Mouse (Mus musculus) testis, adult 2 months (tissue): ENCODE results near the gene Egfem1. TPM values are rescaled to one million over a fixed set of nuclear protein-coding genes. Genes with fewer than 3 reads are reported as not detected.

Experiments
- H3K27ac ChIP-seq: fragments of 200-500 bp; 2 replicates; pipeline ENCODE4 v1.5.1; 2012; ENCODE audit warnings: low read depth, low read length; ENCODE audit not compliant: control insufficient read depth, insufficient read depth
- H3K27me3 ChIP-seq: fragments of 200-500 bp; 2 replicates; pipeline ENCODE4 v1.6.1; 2012; ENCODE audit warnings: mild to moderate bottlenecking, low read length, moderate library complexity; ENCODE audit not compliant: control insufficient read depth, insufficient read depth
- H3K36me3 ChIP-seq: fragments of 200-500 bp; 2 replicates; pipeline ENCODE4 v1.6.1; 2012; ENCODE audit warnings: mild to moderate bottlenecking, low read length; ENCODE audit not compliant: control insufficient read depth, insufficient read depth
- H3K4me1 ChIP-seq: fragments of 200-500 bp; 2 replicates; pipeline ENCODE4 v1.6.1; 2012; ENCODE audit warnings: low read length; ENCODE audit not compliant: control insufficient read depth, insufficient read depth
- H3K4me3 ChIP-seq: fragments of 200-500 bp; 2 replicates; pipeline ENCODE4 v1.5.1; 2012; ENCODE audit warnings: low read depth, mild to moderate bottlenecking, low read length, moderate library complexity, mixed read lengths; ENCODE audit not compliant: control insufficient read depth
- CTCF ChIP-seq: fragments of 200-500 bp; IDR thresholded peaks from 2 replicates; pipeline ENCODE4 v1.5.1; 2012; ENCODE audit warnings: low read depth, mild to moderate bottlenecking, inconsistent platforms, low read length, moderate library complexity; ENCODE audit not compliant: control insufficient read depth, insufficient read depth, insufficient replicate concordance
- POLR2A ChIP-seq: fragments of 200-500 bp; IDR thresholded peaks from 2 replicates; pipeline ENCODE4 v1.6.1; 2012; ENCODE audit warnings: low read depth, mild to moderate bottlenecking, inconsistent platforms, low read length, moderate library complexity; ENCODE audit not compliant: control insufficient read depth
- polyA plus RNA-seq: library from polyadenylated mRNA; depleted of rRNA; stranded (reverse); fragments of >200 nt; gene quantifications from 2 replicates; pipeline ENCODE4 v1.2.3, GENCODE M21; 2012

The Egfem1 gene
- polyA plus RNA-seq, 1 experiment: 0.62 TPM

DNA sequence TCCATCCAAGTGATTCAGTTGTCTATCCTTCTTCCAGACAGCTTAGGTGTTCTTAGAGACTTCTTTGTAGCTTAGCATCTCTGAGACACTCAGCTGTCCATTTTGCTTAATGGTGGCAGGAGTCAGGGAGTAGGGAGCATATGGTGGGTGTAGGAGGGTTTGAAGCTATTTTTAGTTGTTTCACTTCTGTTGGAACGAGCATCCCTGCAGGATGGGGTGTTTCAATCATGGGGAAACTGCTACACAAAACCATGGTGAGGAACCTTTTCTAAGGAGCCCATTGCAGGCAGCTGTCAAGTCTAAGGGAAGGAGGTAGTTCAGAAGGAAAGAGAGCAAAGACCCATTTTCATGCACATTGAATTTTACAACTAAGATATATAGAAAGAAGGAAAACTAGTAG is 458.1 kb downstream of the Egfem1 start:
- no peaks in the 10 kb centered on the region for H3K4me1 ChIP-seq
- no peaks in the 10 kb centered on the region for H3K27me3 ChIP-seq
- TF ChIP-seq CTCF (no peak), POLR2A (no peak)
- H3K27ac ChIP-seq: no peak overlapping the region
- H3K36me3 ChIP-seq: no peaks in the 10 kb centered on the region
- H3K4me3 ChIP-seq: no peak overlapping the region

- Histone ChIP-seq H3K4me3 (no peak overlapping the region), H3K27me3 (no peaks in the 10 kb centered on the region), H3K4me1 (no peaks in the 10 kb centered on the region), H3K27ac (no peak overlapping the region), H3K36me3 (no peaks in the 10 kb centered on the region)
- TF ChIP-seq POLR2A (no peak), CTCF (no peak)
Observed at GRCm38 (mm10) chr3:29541477-29542079, 459.8 kb downstream of the Egfem1 start.

GRCm38 (mm10) chr3:29544056-29544455 is 462.2 kb downstream of the Egfem1 start:
- no peaks in the 10 kb centered on the region for H3K27me3 ChIP-seq
- TF ChIP-seq CTCF (no peak), POLR2A (no peak)
- no peak overlapping the region for H3K4me3 ChIP-seq
- H3K36me3 ChIP-seq: no peaks in the 10 kb centered on the region
- H3K4me1 ChIP-seq: no peaks in the 10 kb centered on the region
- H3K27ac ChIP-seq: no peak overlapping the region

DNA sequence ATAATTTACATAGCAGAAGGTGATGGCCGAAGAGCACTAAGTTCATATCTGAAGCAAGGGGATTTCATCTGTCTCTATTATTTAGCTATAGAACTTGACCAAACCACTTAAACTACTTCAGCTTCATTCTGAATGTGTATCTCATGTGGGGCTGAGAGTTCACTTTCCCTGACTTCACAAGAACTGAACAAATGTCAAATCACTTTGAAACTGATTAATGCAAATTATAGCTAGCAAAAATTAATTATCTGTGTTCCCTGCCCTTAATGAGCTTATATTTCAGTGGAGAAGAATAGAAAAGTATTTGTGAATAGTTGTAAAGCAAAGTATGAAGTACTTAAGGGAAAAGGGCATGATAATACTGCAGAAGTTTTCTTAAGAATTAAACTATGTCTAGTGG is 481.3 kb downstream of the Egfem1 start:
- Histone ChIP-seq H3K27me3 (no peaks in the 10 kb centered on the region), H3K27ac (no peak overlapping the region)
- no peak for TF ChIP-seq POLR2A
- no peak for TF ChIP-seq CTCF

GRCm38 (mm10) chr3:29578055-29578860 is 496.4 kb downstream of the Egfem1 start:
- no peak overlapping the region for H3K4me3 ChIP-seq
- TF ChIP-seq POLR2A: no peak
- TF ChIP-seq CTCF: no peak
- H3K27me3 ChIP-seq: no peaks in the 10 kb centered on the region
- no peaks in the 10 kb centered on the region for H3K4me1 ChIP-seq
- no peak overlapping the region for H3K27ac ChIP-seq
- H3K36me3 ChIP-seq: no peaks in the 10 kb centered on the region

More for the DNA sequence above, 481.3 kb downstream of the Egfem1 start:
- Histone ChIP-seq H3K4me3 (no peak overlapping the region), H3K4me1 (no peaks in the 10 kb centered on the region), H3K36me3 (no peaks in the 10 kb centered on the region)

DNA sequence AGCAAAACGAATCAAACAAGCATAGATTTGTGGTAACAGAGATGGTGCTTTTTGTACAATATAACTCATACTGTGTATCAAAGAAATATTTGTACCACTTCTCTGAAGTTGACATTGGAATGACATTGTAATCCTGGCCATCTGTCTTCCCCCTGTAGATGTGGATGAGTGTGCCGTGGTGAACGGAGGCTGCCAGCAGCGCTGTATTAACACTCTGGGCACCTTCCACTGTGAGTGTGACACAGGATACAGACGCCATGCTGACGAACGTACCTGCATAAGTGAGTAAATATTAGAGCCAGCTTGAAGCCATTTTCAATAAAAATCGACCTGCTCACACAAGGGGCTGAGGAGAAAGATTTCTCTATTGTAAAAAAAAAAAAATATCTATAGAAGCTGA is 500.9 kb downstream of the Egfem1 start:
- Histone ChIP-seq H3K27me3 (no peaks in the 10 kb centered on the region), H3K4me1 (no peaks in the 10 kb centered on the region), H3K4me3 (no peak overlapping the region), H3K36me3 (no peaks in the 10 kb centered on the region), H3K27ac (no peak overlapping the region)
- TF ChIP-seq POLR2A (no peak), CTCF (no peak)

GRCm38 (mm10) chr3:29602140-29602539 is 520.3 kb downstream of the Egfem1 start:
- Histone ChIP-seq H3K36me3 (no peaks in the 10 kb centered on the region), H3K4me3 (no peak overlapping the region), H3K27ac (no peak overlapping the region), H3K27me3 (no peaks in the 10 kb centered on the region), H3K4me1 (no peaks in the 10 kb centered on the region)
- TF ChIP-seq POLR2A (no peak), CTCF (no peak)

- no peaks in the 10 kb centered on the region for H3K27me3 ChIP-seq
- H3K27ac ChIP-seq: no peak overlapping the region
- no peaks in the 10 kb centered on the region for H3K4me1 ChIP-seq
- TF ChIP-seq POLR2A: no peak
- no peak for TF ChIP-seq CTCF
- H3K36me3 ChIP-seq: no peaks in the 10 kb centered on the region
- H3K4me3 ChIP-seq: no peak overlapping the region
Observed at GRCm38 (mm10) chr3:29608713-29609112, 526.9 kb downstream of the Egfem1 start.
